Mouse (Mus musculus): ENCODE data around the gene Bfsp1.

The Bfsp1 gene

DNA sequence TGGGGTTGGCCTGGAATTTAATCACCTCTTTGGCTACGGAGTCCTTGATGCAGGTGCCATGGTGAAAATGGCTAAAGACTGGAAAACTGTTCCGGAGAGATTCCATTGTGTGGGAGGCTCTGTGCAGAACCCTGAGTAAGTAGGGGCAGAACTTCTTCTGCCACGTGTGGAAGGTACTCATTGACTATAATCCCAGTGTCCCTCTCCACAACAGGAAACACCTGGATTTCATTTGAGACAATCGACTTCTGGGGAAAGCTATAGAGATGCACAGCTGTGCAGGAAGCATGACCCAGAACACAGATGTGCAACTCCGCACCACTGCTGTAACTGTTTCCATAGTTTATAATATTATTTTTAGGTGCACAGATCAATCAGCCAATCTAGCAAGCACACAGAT lies 61.9 kb downstream of the Bfsp1 start:
- DNase-seq (ENCODE audit: low read depth, low spot score): no peak

DNA sequence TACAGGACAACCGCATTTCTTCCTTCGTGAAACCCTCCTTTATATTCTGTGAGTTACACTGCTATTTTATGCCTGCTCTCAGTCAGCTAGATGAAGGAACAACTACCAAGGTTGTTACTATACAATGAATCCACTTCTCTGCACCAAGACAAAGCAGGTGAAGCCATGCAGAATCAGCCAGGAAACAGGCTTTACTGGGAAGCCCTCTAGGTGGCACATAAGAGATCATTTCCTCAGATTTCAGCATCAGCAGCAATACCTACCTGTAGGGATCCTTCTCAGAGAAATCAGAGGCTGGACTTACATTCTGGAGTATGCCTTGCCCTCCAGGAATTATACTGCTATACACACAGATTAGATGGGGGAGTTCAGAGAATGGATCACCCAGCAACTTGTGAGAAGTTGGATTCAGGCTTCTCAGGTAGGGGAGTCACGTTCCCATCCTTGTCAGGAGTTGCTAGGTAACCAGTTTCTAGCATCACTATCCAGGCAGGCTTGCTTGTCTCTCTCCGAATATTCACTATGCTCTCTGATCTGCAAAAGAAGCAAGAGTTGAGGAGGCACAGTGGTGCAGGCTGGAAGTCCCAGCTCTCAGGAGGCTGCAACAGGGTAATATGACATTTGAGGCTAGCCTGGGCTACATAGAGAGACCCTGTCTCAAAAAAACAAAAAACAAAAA lies 66.5 kb downstream of the Bfsp1 start:
- DNase-seq (ENCODE audit: low read depth, low spot score): no peak

DNA sequence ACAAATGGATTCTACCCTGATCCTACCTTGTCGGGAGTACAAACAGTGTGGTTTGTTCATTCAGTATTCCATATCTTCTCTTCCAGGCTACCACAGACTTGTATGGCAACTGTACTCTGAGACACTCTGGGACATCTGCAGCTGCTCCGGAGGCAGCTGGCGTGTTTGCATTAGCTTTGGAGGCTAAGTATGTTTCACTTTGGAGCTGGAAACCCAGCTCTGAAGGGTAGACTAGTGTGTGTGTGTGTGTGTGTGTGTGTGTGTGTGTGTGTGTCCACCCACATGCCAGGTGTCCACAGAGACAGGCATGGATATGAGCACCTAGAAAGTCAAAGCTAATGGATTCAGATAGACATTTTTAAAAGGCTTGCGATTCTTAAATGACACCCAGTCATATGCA lies 67.1 kb downstream of the Bfsp1 start:
- DNase-seq (ENCODE audit: low read depth, low spot score): no peak

DNA sequence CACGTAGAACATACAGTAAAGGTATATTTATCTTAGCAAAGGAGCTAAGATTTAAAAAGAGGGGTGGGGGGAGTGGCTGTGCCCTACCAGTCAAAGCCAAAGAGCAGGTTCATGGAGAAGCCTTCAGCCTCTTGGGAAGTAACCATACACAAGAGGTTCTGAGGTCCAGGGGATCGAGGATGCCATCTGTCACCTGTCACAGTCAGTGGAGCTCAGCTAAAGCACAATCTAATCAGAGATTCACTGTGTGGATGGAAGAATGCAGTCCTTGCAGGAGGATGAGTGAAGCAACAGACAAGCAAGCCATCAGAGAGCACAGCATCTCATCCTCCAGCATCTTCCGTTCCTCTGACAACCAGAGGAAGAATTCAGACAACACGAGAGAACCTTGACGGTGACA lies 73.1 kb downstream of the Bfsp1 start:
- DNase-seq (ENCODE audit: low read depth, low spot score): no peak

DNA sequence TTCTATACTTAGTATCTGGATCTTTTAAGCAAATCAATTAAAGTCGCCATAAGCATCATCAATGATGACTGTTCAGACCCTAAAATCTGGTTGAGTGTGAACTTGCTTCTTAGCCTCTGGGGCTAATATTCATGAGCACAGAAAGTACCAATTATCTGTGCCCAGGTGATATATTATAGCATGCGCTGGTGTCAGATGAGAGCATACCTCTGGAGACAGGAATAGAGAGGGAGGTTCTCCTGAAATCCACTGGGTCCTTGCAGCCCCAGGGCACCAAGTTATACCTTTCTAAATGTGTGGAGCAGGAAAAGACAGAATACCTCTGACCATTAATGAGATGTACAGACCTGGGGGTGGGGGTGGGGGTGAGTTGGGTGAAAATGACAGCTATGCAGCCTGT lies 82.7 kb downstream of the Bfsp1 start:
- no peak for DNase-seq (ENCODE audit: low read depth, low spot score)
